Mouse (Mus musculus): ENCODE data around the gene Tas2r106. TPM values are rescaled to one million over a fixed set of nuclear protein-coding genes. Genes with fewer than 3 reads are reported as not detected.

Gene Tas2r106
- not detected in 2 replicates for polyA plus RNA-seq (2011; ENCODE audit: insufficient read depth, insufficient read length, low read depth, missing spikeins)

DNA sequence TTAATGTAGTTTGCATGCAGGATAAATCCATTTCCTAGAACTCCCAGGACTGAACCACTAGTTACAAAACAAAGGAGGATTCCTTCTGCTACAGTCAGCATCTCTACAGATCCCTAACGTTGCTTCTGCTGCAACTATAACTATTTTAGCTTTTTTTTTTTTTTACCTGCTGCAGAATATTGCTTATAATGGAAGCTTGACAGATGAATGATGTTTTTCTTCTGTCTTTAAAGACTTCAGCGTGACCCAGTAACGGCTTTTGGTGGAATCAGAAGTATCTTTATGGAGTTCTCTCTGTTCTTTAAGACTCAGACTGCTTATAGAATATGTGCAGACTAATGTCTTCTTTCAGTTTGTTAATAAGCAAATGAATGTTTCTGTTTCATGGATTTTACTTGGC is at the start of gene Tas2r106:
Gene Tas2r106, minus strand, starts transcription at position 101 of the 400 bp plus-strand sequence.
- Histone ChIP-seq H3K9me3 (replicated peaks; ENCODE audit: control insufficient read depth, insufficient read depth, low read length, poor library complexity, severe bottlenecking) (no peaks in the 10 kb centered on the region), H3K36me3 (ENCODE audit: control insufficient read depth, insufficient read depth, low read length, poor library complexity, severe bottlenecking) (no peaks in the 10 kb centered on the region), H3K27ac (ENCODE audit: insufficient read depth, low read length) (no peak within 1 kb of the TSS), H3K4me3 (ENCODE audit: low read depth, low read length) (no peak within 1 kb of the TSS), H3K27me3 (ENCODE audit: control insufficient read depth, insufficient read depth, low read length, poor library complexity, severe bottlenecking) (no peaks in the 10 kb centered on the region), H3K9ac (ENCODE audit: low read depth, poor library complexity, severe bottlenecking) (no peak within 1 kb of the TSS), H3K4me1 (ENCODE audit: control insufficient read depth, insufficient read depth, low read length) (no peaks in the 10 kb centered on the region)
- TF ChIP-seq EP300 (IDR thresholded peaks at IDR 0.05; ENCODE audit: insufficient read depth, low read depth, low read length), result no peak
- TF ChIP-seq POLR2A (IDR thresholded peaks at IDR 0.05; ENCODE audit: insufficient read depth, low read length), result no peak
- no peak for TF ChIP-seq CTCF (IDR thresholded peaks at IDR 0.05; ENCODE audit: low read depth, low read length)

- Histone ChIP-seq H3K27me3 (ENCODE audit: control insufficient read depth, insufficient read depth, low read length, poor library complexity, severe bottlenecking) (no peaks in the 10 kb centered on the region), H3K36me3 (ENCODE audit: control insufficient read depth, insufficient read depth, low read length, poor library complexity, severe bottlenecking) (no peaks in the 10 kb centered on the region), H3K4me1 (ENCODE audit: control insufficient read depth, insufficient read depth, low read length) (no peaks in the 10 kb centered on the region), H3K27ac (ENCODE audit: insufficient read depth, low read length) (no peak overlapping the region), H3K4me3 (ENCODE audit: low read depth, low read length) (no peak overlapping the region), H3K9ac (ENCODE audit: low read depth, poor library complexity, severe bottlenecking) (no peak overlapping the region), H3K9me3 (replicated peaks; ENCODE audit: control insufficient read depth, insufficient read depth, low read length, poor library complexity, severe bottlenecking) (no peaks in the 10 kb centered on the region)
- TF ChIP-seq POLR2A (IDR thresholded peaks at IDR 0.05; ENCODE audit: insufficient read depth, low read length), result no peak
- TF ChIP-seq EP300 (IDR thresholded peaks at IDR 0.05; ENCODE audit: insufficient read depth, low read depth, low read length), result no peak
Measured at GRCm38 (mm10) chr6:131712803-131713202, 34.1 kb upstream of the Tas2r106 start.

DNA sequence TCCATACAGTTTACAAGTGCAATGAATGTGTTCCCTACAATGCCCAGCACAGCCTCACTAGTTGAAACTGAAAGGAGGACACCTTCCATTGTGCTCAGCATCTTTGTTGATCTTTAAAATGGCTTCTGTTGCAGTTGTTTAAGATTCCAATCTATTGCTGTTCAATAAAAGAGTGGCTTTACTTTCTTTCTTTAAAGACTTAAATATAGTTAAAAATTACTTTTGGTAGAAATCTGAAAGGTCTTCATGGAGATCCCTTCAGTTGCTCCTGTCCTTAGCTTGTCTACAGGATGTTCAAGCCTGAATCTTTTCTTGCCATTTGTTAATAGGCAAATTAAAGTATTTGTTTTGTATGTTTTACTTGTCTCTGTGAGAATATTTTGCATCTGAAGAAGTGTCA is 11.3 kb upstream of the Tas2r106 start, which contains the start of gene Tas2r114:
Gene Tas2r114, minus strand, starts transcription at position 101 of the 400 bp plus-strand sequence.
- Histone ChIP-seq H3K9me3 (replicated peaks; ENCODE audit: control insufficient read depth, insufficient read depth, low read length, poor library complexity, severe bottlenecking) (no peaks in the 10 kb centered on the region), H3K4me1 (ENCODE audit: control insufficient read depth, insufficient read depth, low read length) (no peaks in the 10 kb centered on the region), H3K4me3 (ENCODE audit: low read depth, low read length) (no peak within 1 kb of the TSS), H3K36me3 (ENCODE audit: control insufficient read depth, insufficient read depth, low read length, poor library complexity, severe bottlenecking) (no peaks in the 10 kb centered on the region), H3K9ac (ENCODE audit: low read depth, poor library complexity, severe bottlenecking) (no peak within 1 kb of the TSS), H3K27ac (ENCODE audit: insufficient read depth, low read length) (no peak within 1 kb of the TSS), H3K27me3 (ENCODE audit: control insufficient read depth, insufficient read depth, low read length, poor library complexity, severe bottlenecking) (no peaks in the 10 kb centered on the region)
- no peak for TF ChIP-seq CTCF (IDR thresholded peaks at IDR 0.05; ENCODE audit: low read depth, low read length)
- no peak for TF ChIP-seq POLR2A (IDR thresholded peaks at IDR 0.05; ENCODE audit: insufficient read depth, low read length)
- no peak for TF ChIP-seq EP300 (IDR thresholded peaks at IDR 0.05; ENCODE audit: insufficient read depth, low read depth, low read length)

- H3K36me3 ChIP-seq (ENCODE audit: control insufficient read depth, insufficient read depth, low read length, poor library complexity, severe bottlenecking), result no peaks in the 10 kb centered on the region
- H3K27ac ChIP-seq (ENCODE audit: insufficient read depth, low read length), result no peak within 1 kb of the TSS
- H3K9ac ChIP-seq (ENCODE audit: low read depth, poor library complexity, severe bottlenecking), result no peak within 1 kb of the TSS
- no peaks in the 10 kb centered on the region for H3K4me1 ChIP-seq (ENCODE audit: control insufficient read depth, insufficient read depth, low read length)
- H3K27me3 ChIP-seq (ENCODE audit: control insufficient read depth, insufficient read depth, low read length, poor library complexity, severe bottlenecking), result no peaks in the 10 kb centered on the region
- no peak within 1 kb of the TSS for H3K4me3 ChIP-seq (ENCODE audit: low read depth, low read length)
- TF ChIP-seq POLR2A (IDR thresholded peaks at IDR 0.05; ENCODE audit: insufficient read depth, low read length), result no peak
- TF ChIP-seq EP300 (IDR thresholded peaks at IDR 0.05; ENCODE audit: insufficient read depth, low read depth, low read length), result no peak
- TF ChIP-seq CTCF (IDR thresholded peaks at IDR 0.05; ENCODE audit: low read depth, low read length), result no peak
- no peaks in the 10 kb centered on the region for H3K9me3 ChIP-seq (replicated peaks; ENCODE audit: control insufficient read depth, insufficient read depth, low read length, poor library complexity, severe bottlenecking)
Measured at GRCm38 (mm10) chr6:131687395-131687794, 8.7 kb upstream of the Tas2r106 start, which contains the start of gene Tas2r105. Tas2r105 (minus strand) TSS chr6:131687495.

DNA sequence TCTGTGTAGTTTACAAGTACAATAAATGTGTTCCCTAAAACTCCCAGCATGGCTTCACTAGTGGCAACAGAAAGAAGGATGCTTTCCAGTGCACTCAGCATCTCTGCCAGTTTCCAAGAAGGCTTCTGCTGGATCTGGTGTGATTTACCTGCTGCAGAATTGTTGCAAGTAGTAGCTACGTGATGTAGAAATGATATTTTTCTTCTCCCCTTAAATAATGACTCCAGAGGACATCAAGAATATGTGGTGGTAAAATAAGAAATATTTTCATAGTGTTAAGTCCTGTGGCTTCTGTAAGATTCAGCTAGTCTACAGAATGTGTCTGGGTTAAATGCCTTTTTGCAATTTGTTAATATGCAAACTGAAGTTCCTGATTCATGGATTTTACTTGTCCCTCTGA is 7.0 kb upstream of the Tas2r106 start, which contains the start of gene Tas2r104:
Gene Tas2r104, minus strand, starts transcription at position 101 of the 400 bp plus-strand sequence.
- H3K9ac ChIP-seq (ENCODE audit: low read depth, poor library complexity, severe bottlenecking), result no peak within 1 kb of the TSS
- H3K4me1 ChIP-seq (ENCODE audit: control insufficient read depth, insufficient read depth, low read length), result no peaks in the 10 kb centered on the region
- no peaks in the 10 kb centered on the region for H3K27me3 ChIP-seq (ENCODE audit: control insufficient read depth, insufficient read depth, low read length, poor library complexity, severe bottlenecking)
- H3K36me3 ChIP-seq (ENCODE audit: control insufficient read depth, insufficient read depth, low read length, poor library complexity, severe bottlenecking), result no peaks in the 10 kb centered on the region
- no peak within 1 kb of the TSS for H3K4me3 ChIP-seq (ENCODE audit: low read depth, low read length)
- TF ChIP-seq CTCF (IDR thresholded peaks at IDR 0.05; ENCODE audit: low read depth, low read length), result no peak
- H3K27ac ChIP-seq (ENCODE audit: insufficient read depth, low read length), result no peak within 1 kb of the TSS
- no peaks in the 10 kb centered on the region for H3K9me3 ChIP-seq (replicated peaks; ENCODE audit: control insufficient read depth, insufficient read depth, low read length, poor library complexity, severe bottlenecking)

DNA sequence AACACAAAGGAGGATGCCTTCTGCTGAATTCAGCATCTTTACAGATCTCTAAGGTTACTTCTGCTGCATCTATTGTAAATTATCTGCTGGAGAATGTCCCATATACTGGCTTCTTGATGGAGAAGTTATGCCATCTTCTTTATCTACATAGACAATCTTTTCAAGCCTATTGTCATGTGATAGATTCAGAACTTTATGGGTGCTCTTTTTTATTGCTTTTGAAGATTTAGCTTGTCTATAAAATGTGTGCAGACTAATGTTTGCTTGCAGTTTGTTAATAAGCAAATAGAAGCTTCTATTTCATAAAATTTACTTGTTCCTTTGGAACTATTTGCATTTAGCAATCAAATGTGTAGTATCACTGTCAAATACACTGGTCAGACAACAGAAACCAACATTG is 18.6 kb downstream of the Tas2r106 start, which contains the start of gene Tas2r107:
Gene Tas2r107, minus strand, starts transcription at position 101 of the 400 bp plus-strand sequence.
- Histone ChIP-seq H3K36me3 (ENCODE audit: control insufficient read depth, insufficient read depth, low read length, poor library complexity, severe bottlenecking) (no peaks in the 10 kb centered on the region), H3K4me3 (ENCODE audit: low read depth, low read length) (no peak within 1 kb of the TSS), H3K4me1 (ENCODE audit: control insufficient read depth, insufficient read depth, low read length) (no peaks in the 10 kb centered on the region), H3K27me3 (ENCODE audit: control insufficient read depth, insufficient read depth, low read length, poor library complexity, severe bottlenecking) (no peaks in the 10 kb centered on the region), H3K9me3 (replicated peaks; ENCODE audit: control insufficient read depth, insufficient read depth, low read length, poor library complexity, severe bottlenecking) (no peaks in the 10 kb centered on the region), H3K9ac (ENCODE audit: low read depth, poor library complexity, severe bottlenecking) (no peak within 1 kb of the TSS), H3K27ac (ENCODE audit: insufficient read depth, low read length) (no peak within 1 kb of the TSS)
- TF ChIP-seq EP300 (IDR thresholded peaks at IDR 0.05; ENCODE audit: insufficient read depth, low read depth, low read length) (no peak), CTCF (IDR thresholded peaks at IDR 0.05; ENCODE audit: low read depth, low read length) (no peak), POLR2A (IDR thresholded peaks at IDR 0.05; ENCODE audit: insufficient read depth, low read length) (no peak)
